Mouse (Mus musculus) intestine, embryonic 15.5 days (tissue): ENCODE measurements around the gene Gm49355. TPM values are rescaled to one million over a fixed set of nuclear protein-coding genes. Genes with fewer than 3 reads are reported as not detected.
A peak's percentile ranks its signal among the peaks of the same experiment; 100 is the strongest.
"Not testable (repeated sequence)": the region's sequence is repeated elsewhere in the genome, so short reads cannot be mapped to it uniquely, and the experiment has no call there.

Experiments
- ATAC-seq: fragments of 200-750 bp; cut with Nextera tagmentation; 2 replicates; pipeline ENCODE4 v1.8.0; 2017; ENCODE audit warnings: moderate TSS enrichment, moderate library complexity
- H3K27ac ChIP-seq: fragments of 300-500 bp; sonication (generic); 2 replicates; pipeline ENCODE4 v1.5.1; 2015; ENCODE audit warnings: mild to moderate bottlenecking, inconsistent platforms
- H3K27me3 ChIP-seq: fragments of 300-500 bp; sonication (generic); replicated peaks from 2 replicates; pipeline ENCODE4 v1.6.1; 2015; ENCODE audit warnings: inconsistent platforms
- H3K36me3 ChIP-seq: fragments of 300-500 bp; sonication (generic); 2 replicates; pipeline ENCODE4 v1.6.1; 2015; ENCODE audit warnings: inconsistent platforms
- H3K4me1 ChIP-seq: fragments of 300-500 bp; sonication (generic); replicated peaks from 2 replicates; pipeline ENCODE4 v1.6.1; 2015; ENCODE audit warnings: inconsistent platforms
- H3K4me2 ChIP-seq: fragments of 300-500 bp; sonication (generic); replicated peaks from 2 replicates; pipeline ENCODE4 v1.6.1; 2015; ENCODE audit warnings: mild to moderate bottlenecking, inconsistent platforms
- H3K4me3 ChIP-seq: fragments of 300-500 bp; sonication (generic); replicated peaks from 2 replicates; pipeline ENCODE4 v1.5.1; 2015; ENCODE audit warnings: inconsistent platforms
- H3K9ac ChIP-seq: fragments of 300-500 bp; sonication (generic); 2 replicates; pipeline ENCODE4 v1.6.1; 2015; ENCODE audit warnings: inconsistent platforms
- H3K9me3 ChIP-seq: fragments of 300-500 bp; sonication (generic); 2 replicates; pipeline ENCODE4 v1.6.1; 2016; ENCODE audit warnings: inconsistent platforms
- whole genome bisulfite sequencing: fragments of 180-500 bp; shearing (Covaris S2); methylation state at CpG from one replicate; pipeline ENCODE4 v1.1.7; 2015; 5-methylcytosine and 5-hydroxymethylcytosine counted together
- polyA plus RNA-seq: library from polyadenylated mRNA; unstranded; fragments of >200 nt; fragmentation: Nextera tagmentation; extraction: Ambion mirVana; gene quantifications from 2 replicates; pipeline ENCODE4 v1.2.1, GENCODE M21; 2015

Gene Gm49355
- polyA plus RNA-seq: 0.11 and 0.19 TPM in 2 replicates

- WGBS: 78% methylated on average over 6 of the region's 6 CpGs
- Histone ChIP-seq H3K27ac (peak within 1 kb of the TSS; percentile 92), H3K36me3 (no peaks in the 10 kb centered on the region), H3K4me2 (peak within 1 kb of the TSS; percentile 77), H3K9me3 (no peaks in the 10 kb centered on the region), H3K27me3 (no peaks in the 10 kb centered on the region), H3K4me1 (no peaks in the 10 kb centered on the region), H3K4me3 (peak within 1 kb of the TSS; percentile 64), H3K9ac (peak within 1 kb of the TSS; percentile 84)
- ATAC-seq: peak; percentile 19
Observed at GRCm38 (mm10) chr14:12283641-12284040, at the start of gene Gm49355. Gene Gm49355 (plus strand): TSS chr14:12283976.

GRCm38 (mm10) chr14:12243726-12244125 lies 40.0 kb upstream of the Gm49355 start:
- 74% methylated on average over 4 of the region's 4 CpGs for WGBS

GRCm38 (mm10) chr14:12276031-12276430 lies 7.7 kb upstream of the Gm49355 start:
- ATAC-seq: no peak
- WGBS: 70% methylated on average over 3 of the region's 3 CpGs
- no peak overlapping the region for H3K9ac ChIP-seq
- H3K4me2 ChIP-seq: no peak overlapping the region
- no peaks in the 10 kb centered on the region for H3K9me3 ChIP-seq
- H3K27me3 ChIP-seq: no peaks in the 10 kb centered on the region
- no peaks in the 10 kb centered on the region for H3K36me3 ChIP-seq
- H3K27ac ChIP-seq: no peak overlapping the region
- no peaks in the 10 kb centered on the region for H3K4me1 ChIP-seq
- H3K4me3 ChIP-seq: no peak overlapping the region

More at GRCm38 (mm10) chr14:12243726-12244125, 40.0 kb upstream of the Gm49355 start:
- H3K9me3 ChIP-seq: no peaks in the 10 kb centered on the region
- ATAC-seq: no peak
- no peaks in the 10 kb centered on the region for H3K36me3 ChIP-seq
- H3K9ac ChIP-seq: no peak overlapping the region
- no peak overlapping the region for H3K4me2 ChIP-seq
- H3K27me3 ChIP-seq: no peaks in the 10 kb centered on the region
- H3K4me1 ChIP-seq: no peaks in the 10 kb centered on the region
- no peak overlapping the region for H3K4me3 ChIP-seq
- no peak overlapping the region for H3K27ac ChIP-seq

GRCm38 (mm10) chr14:12284141-12284912 lies 551 bp downstream of the Gm49355 start, which contains the start of gene 3830406C13Rik:
Gene 3830406C13Rik (plus strand): TSS chr14:12284173.
- peak; percentile 98 for ATAC-seq
- Histone ChIP-seq H3K4me2 (peak within 1 kb of the TSS; percentile 77), H3K27ac (peak within 1 kb of the TSS; percentile 92), H3K9ac (peak within 1 kb of the TSS; percentile 84), H3K4me1 (no peaks in the 10 kb centered on the region), H3K27me3 (no peaks in the 10 kb centered on the region), H3K36me3 (0 out of 2 replicates have a peak, but pooled peaks cover 2% of the 10 kb centered on the region), H3K4me3 (peak within 1 kb of the TSS; percentile 64), H3K9me3 (no peaks in the 10 kb centered on the region)
- under 1% methylated on average over 48 of the region's 48 CpGs for WGBS

GRCm38 (mm10) chr14:12289747-12290146 lies 6.0 kb downstream of the Gm49355 start:
- H3K9me3 ChIP-seq, H3K36me3 ChIP-seq, H3K27ac ChIP-seq, ATAC-seq, H3K9ac ChIP-seq, H3K4me1 ChIP-seq, H3K27me3 ChIP-seq, H3K4me3 ChIP-seq, H3K4me2 ChIP-seq: not testable (repeated sequence)

GRCm38 (mm10) chr14:12296391-12296790 lies 12.6 kb downstream of the Gm49355 start:
- Histone ChIP-seq H3K36me3 (no peaks in the 10 kb centered on the region), H3K4me2 (no peak overlapping the region), H3K4me3 (no peak overlapping the region), H3K27me3 (no peaks in the 10 kb centered on the region), H3K4me1 (no peaks in the 10 kb centered on the region), H3K9me3 (no peaks in the 10 kb centered on the region), H3K9ac (no peak overlapping the region), H3K27ac (no peak overlapping the region)
- WGBS: 92% methylated on average over 7 of the region's 7 CpGs
- no peak for ATAC-seq

GRCm38 (mm10) chr14:12299171-12299570 lies 15.4 kb downstream of the Gm49355 start:
- Histone ChIP-seq H3K4me3 (no peak overlapping the region), H3K9ac (no peak overlapping the region), H3K27ac (no peak overlapping the region), H3K4me1 (no peaks in the 10 kb centered on the region), H3K27me3 (no peaks in the 10 kb centered on the region), H3K36me3 (no peaks in the 10 kb centered on the region), H3K9me3 (no peaks in the 10 kb centered on the region), H3K4me2 (no peak overlapping the region)
- no peak for ATAC-seq

GRCm38 (mm10) chr14:12299654-12300053 lies 15.9 kb downstream of the Gm49355 start:
- H3K4me2 ChIP-seq: no peak overlapping the region
- H3K27me3 ChIP-seq: no peaks in the 10 kb centered on the region
- no peaks in the 10 kb centered on the region for H3K36me3 ChIP-seq
- H3K9ac ChIP-seq: no peak overlapping the region
- no peaks in the 10 kb centered on the region for H3K9me3 ChIP-seq
- H3K27ac ChIP-seq: no peak overlapping the region
- no peak overlapping the region for H3K4me3 ChIP-seq
- H3K4me1 ChIP-seq: no peaks in the 10 kb centered on the region
- ATAC-seq: no peak
- 81% methylated on average over 6 of the region's 6 CpGs for WGBS

- no peaks in the 10 kb centered on the region for H3K4me1 ChIP-seq
- H3K9ac ChIP-seq: no peak overlapping the region
- H3K27me3 ChIP-seq: no peaks in the 10 kb centered on the region
- no peak for ATAC-seq
- WGBS: 74% methylated on average over 4 of the region's 4 CpGs
- no peak overlapping the region for H3K27ac ChIP-seq
- H3K36me3 ChIP-seq: no peaks in the 10 kb centered on the region
- no peak overlapping the region for H3K4me2 ChIP-seq
- H3K9me3 ChIP-seq: no peaks in the 10 kb centered on the region
- H3K4me3 ChIP-seq: no peak overlapping the region
Observed at GRCm38 (mm10) chr14:12300275-12300674, 16.5 kb downstream of the Gm49355 start.

- Histone ChIP-seq H3K4me3 (no peak overlapping the region), H3K27ac (no peak overlapping the region), H3K36me3 (no peaks in the 10 kb centered on the region), H3K4me1 (no peaks in the 10 kb centered on the region), H3K4me2 (no peak overlapping the region), H3K27me3 (no peaks in the 10 kb centered on the region), H3K9ac (no peak overlapping the region), H3K9me3 (no peaks in the 10 kb centered on the region)
- 72% methylated on average over 3 of the region's 3 CpGs for WGBS
- no peak for ATAC-seq
Observed at GRCm38 (mm10) chr14:12300677-12301076, 16.9 kb downstream of the Gm49355 start.

- Histone ChIP-seq H3K4me3 (no peak overlapping the region), H3K9ac (no peak overlapping the region), H3K4me2 (no peak overlapping the region), H3K27ac (no peak overlapping the region), H3K27me3 (no peaks in the 10 kb centered on the region), H3K36me3 (no peaks in the 10 kb centered on the region), H3K9me3 (no peaks in the 10 kb centered on the region), H3K4me1 (no peaks in the 10 kb centered on the region)
- no peak for ATAC-seq
- 57% methylated on average over 2 of the region's 2 CpGs for WGBS
Observed at GRCm38 (mm10) chr14:12303106-12303505, 19.3 kb downstream of the Gm49355 start.

GRCm38 (mm10) chr14:12333622-12334021 lies 49.8 kb downstream of the Gm49355 start:
- Histone ChIP-seq H3K4me3 (no peak overlapping the region), H3K27me3 (peaks cover 34% of the 10 kb centered on the region)
- WGBS: 81% methylated on average over 7 of the region's 7 CpGs

GRCm38 (mm10) chr14:12334925-12335324 lies 51.1 kb downstream of the Gm49355 start:
- H3K4me2 ChIP-seq: no peak overlapping the region
- WGBS: 43% methylated on average over 7 of the region's 7 CpGs
- H3K27ac ChIP-seq: no peak overlapping the region
- ATAC-seq: no peak
- H3K36me3 ChIP-seq: no peaks in the 10 kb centered on the region
- no peaks in the 10 kb centered on the region for H3K4me1 ChIP-seq
- H3K9ac ChIP-seq: no peak overlapping the region
- H3K4me3 ChIP-seq: no peak overlapping the region
- no peaks in the 10 kb centered on the region for H3K9me3 ChIP-seq
- H3K27me3 ChIP-seq: peaks cover 43% of the 10 kb centered on the region

More at GRCm38 (mm10) chr14:12333622-12334021, 49.8 kb downstream of the Gm49355 start:
- no peak overlapping the region for H3K27ac ChIP-seq
- ATAC-seq: no peak
- no peak overlapping the region for H3K4me2 ChIP-seq
- H3K36me3 ChIP-seq: no peaks in the 10 kb centered on the region
- no peaks in the 10 kb centered on the region for H3K9me3 ChIP-seq
- no peaks in the 10 kb centered on the region for H3K4me1 ChIP-seq
- H3K9ac ChIP-seq: no peak overlapping the region
